Mouse (Mus musculus) adrenal gland, adult 8-10 months (tissue): ENCODE measurements around the gene Fam76a. TPM values are rescaled to one million over a fixed set of nuclear protein-coding genes. Genes with fewer than 3 reads are reported as not detected.
A peak's percentile ranks its signal among the peaks of the same experiment; 100 is the strongest.

Experiments
- DNase-seq: peaks from one replicate; pipeline ENCODE4 v3.0.0; 2022
- total RNA-seq, 4 experiments: library from RNA; stranded (reverse); gene quantifications; 2 replicates each; pipeline ENCODE4 v1.2.4; 2022

Fam76a gene
- total RNA-seq, 4 experiments from 2014 or later: 30.0 to 55.3 (median 45.3) TPM

GRCm38 (mm10) chr4:132884064-132884843, 38.1 kb downstream of the Fam76a start, which contains the start of gene Stx12:
Stx12 (minus strand) TSS chr4:132884509.
- peak; percentile 88 for DNase-seq

- DNase-seq: no peak
Measured at GRCm38 (mm10) chr4:132883561-132884063, 38.7 kb downstream of the Fam76a start.

- no peak for DNase-seq
Measured at GRCm38 (mm10) chr4:132874363-132875097, 47.8 kb downstream of the Fam76a start.

- DNase-seq: no peak
Measured at GRCm38 (mm10) chr4:132873481-132874362, 48.6 kb downstream of the Fam76a start.

- DNase-seq: no peak
Measured at GRCm38 (mm10) chr4:132871116-132871515, 51.2 kb downstream of the Fam76a start.

GRCm38 (mm10) chr4:132864856-132865255, 57.5 kb downstream of the Fam76a start:
- DNase-seq: no peak

GRCm38 (mm10) chr4:132863012-132863411, 59.3 kb downstream of the Fam76a start:
- DNase-seq: no peak

GRCm38 (mm10) chr4:132860880-132861279, 61.5 kb downstream of the Fam76a start:
- no peak for DNase-seq

Other genes starting within 250 kb of the Fam76a start
- 1 to 10 TPM; 5.9 to 7.3 (median 6.6) TPM for gene Xkr8, start 190.0 kb downstream of the Fam76a start, total RNA-seq
- 1 to 10 TPM; 1.4 to 5.1 (median 3.1) TPM for gene Smpdl3b, start 165.3 kb downstream of the Fam76a start, total RNA-seq
- gene Rpa2, start 154.2 kb downstream of the Fam76a start, total RNA-seq: 10 to 100 TPM; 11.4 to 17.0 (median 12.4) TPM
- gene Themis2, start 126.2 kb downstream of the Fam76a start, total RNA-seq: 1 to 10 TPM; 2.1 to 5.9 (median 3.2) TPM
- gene Ppp1r8, start 79.4 kb downstream of the Fam76a start, total RNA-seq: 10 to 100 TPM; 41.0 to 49.9 (median 44.3) TPM
- gene Stx12, start 38.0 kb downstream of the Fam76a start, total RNA-seq: 10 to 100 TPM; 57.9 to 65.2 (median 60.1) TPM
- gene Fgr, start 51.5 kb upstream of the Fam76a start, total RNA-seq: under 1 TPM; 0.42 to 0.92 (median 0.64) TPM
- 100 to 1,000 TPM in 1 of 4 experiments, 10 to 100 TPM in 3; 72.0 to 109 (median 82.9) TPM for gene Ahdc1, start 88.7 kb upstream of the Fam76a start, total RNA-seq
- gene Wasf2, start 207.9 kb upstream of the Fam76a start, total RNA-seq: 100 to 1,000 TPM; 105 to 158 (median 133) TPM